Mouse (Mus musculus): ENCODE data around the gene Dirc2. TPM values are rescaled to one million over a fixed set of nuclear protein-coding genes. Genes with fewer than 3 reads are reported as not detected.
A peak's percentile ranks its signal among the peaks of the same experiment; 100 is the strongest.

Dirc2 gene
- polyA plus RNA-seq (2016; fragmentation: Nextera tagmentation; extraction: Ambion mirVana), result 11.1 and 12.0 TPM in 2 replicates

DNA sequence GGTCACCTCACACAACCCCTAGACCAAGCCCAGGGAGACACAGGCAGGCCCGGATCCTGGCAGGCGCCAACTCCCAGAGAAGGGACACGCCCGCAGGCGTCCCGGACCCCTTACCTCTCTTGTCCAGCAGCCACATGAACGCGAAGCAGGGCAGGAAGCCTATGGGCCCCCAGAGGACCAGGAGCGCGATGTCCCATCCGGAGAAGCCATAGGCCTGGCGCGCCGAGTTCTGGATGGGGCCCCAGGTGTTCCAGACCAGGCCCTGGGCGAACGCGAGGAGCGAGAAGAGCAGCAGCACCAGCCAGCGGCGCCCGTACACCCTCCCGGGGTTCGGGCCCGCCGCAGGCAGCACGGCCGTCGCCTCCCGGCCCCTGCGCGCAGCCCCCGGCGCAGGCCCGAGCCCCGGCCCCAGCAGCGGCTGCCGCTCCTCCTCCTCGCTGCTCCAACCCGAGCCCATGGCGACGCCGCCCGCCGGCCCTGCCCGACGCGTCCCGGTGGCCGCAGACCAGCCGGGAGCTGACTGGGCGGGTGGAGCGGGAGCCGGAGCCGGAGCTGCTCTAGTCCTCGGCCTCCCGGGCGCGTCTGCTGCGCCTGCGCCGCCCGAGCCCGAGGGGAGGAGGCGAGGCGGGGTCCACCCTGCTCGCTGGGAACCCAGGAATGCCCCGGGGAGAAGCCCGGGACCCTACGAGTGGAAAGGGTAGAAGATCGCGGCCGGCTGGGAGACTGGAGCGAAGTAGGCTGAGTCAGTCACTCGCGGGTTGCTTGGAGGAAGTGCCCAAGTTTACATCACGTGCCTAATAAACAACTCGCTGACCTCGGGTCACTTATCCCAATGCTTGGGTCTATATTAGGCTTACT, at the start of gene Dirc2:
Gene Dirc2, minus strand, starts transcription at position 572 of the 858 bp plus-strand sequence.
- peaks cover 12% of the 10 kb centered on the region for H3K36me3 ChIP-seq (replicated peaks)
- peaks cover 36% of the 10 kb centered on the region for H3K4me1 ChIP-seq
- H3K9me3 ChIP-seq, result no peaks in the 10 kb centered on the region
- WGBS, result under 1% methylated on average over 78 of the region's 78 CpGs
- DNase-seq (ENCODE audit: low spot score), result peak; percentile 85
- H3K4me3 ChIP-seq, result peak within 1 kb of the TSS; percentile 93
- peak within 1 kb of the TSS; percentile 90 for H3K27ac ChIP-seq (replicated peaks)
- H3K27me3 ChIP-seq (replicated peaks; ENCODE audit: low read depth, poor library complexity, severe bottlenecking), result no peaks in the 10 kb centered on the region

GRCm38 (mm10) chr16:35817255-35818089, 48.3 kb upstream of the Dirc2 start:
- no peaks in the 10 kb centered on the region for H3K9me3 ChIP-seq
- WGBS, result 44% methylated on average over 13 of the region's 13 CpGs
- H3K4me1 ChIP-seq, result no peaks in the 10 kb centered on the region
- peak; percentile 84 for DNase-seq (ENCODE audit: low spot score)
- H3K4me3 ChIP-seq, result no peak overlapping the region
- no peaks in the 10 kb centered on the region for H3K27me3 ChIP-seq (replicated peaks; ENCODE audit: low read depth, poor library complexity, severe bottlenecking)
- no peak overlapping the region for H3K27ac ChIP-seq (replicated peaks)
- peaks cover 55% of the 10 kb centered on the region for H3K36me3 ChIP-seq (replicated peaks)

DNA sequence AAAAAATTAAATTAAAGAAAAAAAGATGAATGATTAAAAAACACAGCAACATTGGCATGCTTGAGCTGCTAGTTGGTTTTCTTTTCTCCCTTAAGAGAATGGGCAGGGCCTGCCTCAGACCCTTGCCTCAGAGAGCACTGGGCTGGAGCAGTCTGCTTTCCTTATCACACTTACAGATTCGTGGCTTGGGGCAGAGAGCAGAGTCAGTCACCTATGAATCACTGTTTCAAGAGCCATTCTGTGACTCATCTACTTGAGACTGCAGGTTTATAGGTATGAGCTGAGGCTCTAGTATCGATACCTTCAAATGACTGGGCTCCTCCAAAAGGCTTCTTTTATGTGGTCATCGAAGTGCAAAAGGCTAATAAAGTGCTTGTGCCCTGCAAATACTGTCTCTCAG, 44.0 kb upstream of the Dirc2 start:
- no peak for DNase-seq (ENCODE audit: low spot score)
- Histone ChIP-seq H3K27ac (replicated peaks) (no peak overlapping the region), H3K27me3 (replicated peaks; ENCODE audit: low read depth, poor library complexity, severe bottlenecking) (no peaks in the 10 kb centered on the region), H3K4me1 (no peaks in the 10 kb centered on the region), H3K36me3 (replicated peaks) (peaks cover 44% of the 10 kb centered on the region), H3K4me3 (no peak overlapping the region), H3K9me3 (no peaks in the 10 kb centered on the region)
- 87% methylated on average over 3 of the region's 3 CpGs for WGBS

DNA sequence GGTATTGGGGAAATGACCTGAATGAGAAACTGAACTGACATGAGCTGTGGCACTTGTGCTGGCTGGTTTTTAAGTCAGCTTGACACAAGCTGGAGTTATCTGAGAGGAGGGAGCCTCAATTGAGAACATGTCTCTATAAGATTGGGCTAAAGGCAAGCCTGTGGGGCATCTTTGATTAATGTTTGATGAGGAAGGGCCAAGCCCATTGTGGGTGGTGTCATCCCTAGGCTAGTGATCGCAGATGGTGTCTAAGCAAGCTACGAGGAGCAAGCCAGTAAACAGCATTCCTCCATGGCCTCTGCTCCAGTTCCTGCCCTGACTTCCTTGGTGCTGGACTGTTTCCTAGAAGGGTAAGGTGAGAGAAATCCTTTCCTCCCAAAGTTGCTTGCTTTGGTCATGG, 39.7 kb upstream of the Dirc2 start:
- Histone ChIP-seq H3K27ac (replicated peaks) (no peak overlapping the region), H3K4me1 (no peaks in the 10 kb centered on the region), H3K36me3 (replicated peaks) (peaks cover 30% of the 10 kb centered on the region), H3K4me3 (no peak overlapping the region), H3K27me3 (replicated peaks; ENCODE audit: low read depth, poor library complexity, severe bottlenecking) (no peaks in the 10 kb centered on the region), H3K9me3 (no peaks in the 10 kb centered on the region)
- 96% methylated on average over 2 of the region's 2 CpGs for WGBS
- no peak for DNase-seq (ENCODE audit: low spot score)

GRCm38 (mm10) chr16:35807663-35807992, 38.5 kb upstream of the Dirc2 start:
- H3K4me3 ChIP-seq, result no peak overlapping the region
- peaks cover 38% of the 10 kb centered on the region for H3K36me3 ChIP-seq (replicated peaks)
- no peak for DNase-seq (ENCODE audit: low spot score)
- 93% methylated on average over 4 of the region's 4 CpGs for WGBS
- H3K9me3 ChIP-seq, result no peaks in the 10 kb centered on the region
- no peaks in the 10 kb centered on the region for H3K4me1 ChIP-seq
- H3K27ac ChIP-seq (replicated peaks), result no peak overlapping the region
- no peaks in the 10 kb centered on the region for H3K27me3 ChIP-seq (replicated peaks; ENCODE audit: low read depth, poor library complexity, severe bottlenecking)

DNA sequence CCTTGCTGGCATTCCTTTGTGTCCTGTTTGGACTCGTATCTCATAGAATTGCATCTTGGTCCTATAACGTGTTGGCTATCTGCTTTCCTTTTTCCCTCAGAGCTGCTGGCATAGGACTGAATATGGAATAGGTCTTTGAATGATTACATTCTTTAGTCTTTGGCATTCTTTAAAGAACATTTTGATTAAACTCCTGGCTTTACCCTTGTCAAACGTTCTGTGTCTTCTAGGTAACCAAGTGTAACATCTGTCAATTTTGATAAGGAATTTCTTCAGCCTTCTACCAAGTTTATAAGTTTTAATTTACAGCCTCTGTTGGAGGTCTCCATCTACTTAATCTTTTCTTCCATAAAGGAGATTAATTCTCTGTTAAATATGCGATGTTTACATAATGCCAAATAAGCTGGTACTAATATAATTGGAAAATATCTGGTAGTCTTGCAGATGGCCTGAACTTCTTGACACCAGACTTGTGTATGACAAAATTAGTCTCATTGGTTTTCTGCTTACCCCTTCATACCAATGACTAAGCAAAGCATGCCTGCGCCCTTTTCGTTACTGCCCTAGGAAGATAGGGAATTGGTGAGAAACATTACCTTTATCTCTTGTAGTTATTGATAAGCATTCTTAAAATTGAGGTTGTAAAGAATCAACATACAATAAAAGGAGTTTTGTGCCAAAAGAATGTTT, 38.0 kb upstream of the Dirc2 start:
- no peaks in the 10 kb centered on the region for H3K9me3 ChIP-seq
- no peak for DNase-seq (ENCODE audit: low spot score)
- H3K4me3 ChIP-seq, result no peak overlapping the region
- H3K36me3 ChIP-seq (replicated peaks), result peaks cover 40% of the 10 kb centered on the region
- H3K27me3 ChIP-seq (replicated peaks; ENCODE audit: low read depth, poor library complexity, severe bottlenecking), result no peaks in the 10 kb centered on the region
- 91% methylated on average over 6 of the region's 6 CpGs for WGBS
- no peaks in the 10 kb centered on the region for H3K4me1 ChIP-seq
- H3K27ac ChIP-seq (replicated peaks), result no peak overlapping the region

- H3K36me3 ChIP-seq (replicated peaks), result peaks cover 54% of the 10 kb centered on the region
- no peaks in the 10 kb centered on the region for H3K27me3 ChIP-seq (replicated peaks; ENCODE audit: low read depth, poor library complexity, severe bottlenecking)
- H3K4me3 ChIP-seq, result no peak overlapping the region
- no peaks in the 10 kb centered on the region for H3K4me1 ChIP-seq
- no peaks in the 10 kb centered on the region for H3K9me3 ChIP-seq
- DNase-seq (ENCODE audit: low spot score), result no peak
- 91% methylated on average over 4 of the region's 4 CpGs for WGBS
- H3K27ac ChIP-seq (replicated peaks), result no peak overlapping the region
Measured at GRCm38 (mm10) chr16:35803723-35804122, 34.6 kb upstream of the Dirc2 start.

- Histone ChIP-seq H3K36me3 (replicated peaks) (peaks cover 61% of the 10 kb centered on the region), H3K4me1 (no peaks in the 10 kb centered on the region), H3K27ac (replicated peaks) (no peak overlapping the region), H3K9me3 (no peaks in the 10 kb centered on the region), H3K27me3 (replicated peaks; ENCODE audit: low read depth, poor library complexity, severe bottlenecking) (no peaks in the 10 kb centered on the region), H3K4me3 (no peak overlapping the region)
- DNase-seq (ENCODE audit: low spot score), result no peak
- WGBS, result 90% methylated on average over 7 of the region's 7 CpGs
Measured at GRCm38 (mm10) chr16:35802163-35802562, 33.0 kb upstream of the Dirc2 start.

DNA sequence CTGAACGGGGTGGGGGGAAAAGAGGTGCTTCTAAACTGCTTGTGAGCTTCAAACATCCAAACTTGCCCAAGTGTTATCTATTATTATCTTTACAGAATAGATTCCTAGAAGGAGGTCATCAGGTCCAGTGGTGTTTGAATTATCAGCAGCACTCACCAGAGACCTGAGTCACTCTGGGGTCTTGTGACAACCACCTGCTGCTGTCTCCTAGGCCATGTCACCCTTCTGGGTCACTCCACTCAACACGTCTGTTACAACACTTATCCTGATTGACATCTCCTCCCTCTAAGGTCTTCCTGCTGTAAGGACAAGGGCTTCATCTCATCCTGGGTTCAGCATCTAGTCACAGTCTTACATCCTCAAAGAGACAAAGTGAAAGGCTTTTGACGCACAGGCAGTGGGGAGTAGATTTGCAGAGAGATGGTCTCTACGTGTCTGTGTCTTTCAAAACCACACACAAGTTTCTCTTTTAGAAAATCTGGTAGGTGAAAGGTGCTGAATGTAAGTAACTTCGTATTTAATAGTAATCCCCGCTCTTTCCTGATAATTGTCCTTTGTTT, 22.9 kb upstream of the Dirc2 start:
- DNase-seq (ENCODE audit: low spot score), result no peak
- H3K4me3 ChIP-seq, result no peak overlapping the region
- no peaks in the 10 kb centered on the region for H3K4me1 ChIP-seq
- WGBS, result 81% methylated on average over 6 of the region's 6 CpGs
- H3K9me3 ChIP-seq, result no peaks in the 10 kb centered on the region
- H3K27me3 ChIP-seq (replicated peaks; ENCODE audit: low read depth, poor library complexity, severe bottlenecking), result no peaks in the 10 kb centered on the region
- peaks cover 51% of the 10 kb centered on the region for H3K36me3 ChIP-seq (replicated peaks)
- H3K27ac ChIP-seq (replicated peaks), result no peak overlapping the region

GRCm38 (mm10) chr16:35788330-35788729, 19.2 kb upstream of the Dirc2 start:
- peaks cover 43% of the 10 kb centered on the region for H3K36me3 ChIP-seq (replicated peaks)
- 95% methylated on average over 6 of the region's 6 CpGs for WGBS
- H3K27ac ChIP-seq (replicated peaks), result no peak overlapping the region
- no peak overlapping the region for H3K4me3 ChIP-seq
- H3K4me1 ChIP-seq, result peaks cover 2% of the 10 kb centered on the region; the same call in 1 of the 2 replicates
- no peaks in the 10 kb centered on the region for H3K27me3 ChIP-seq (replicated peaks; ENCODE audit: low read depth, poor library complexity, severe bottlenecking)
- DNase-seq (ENCODE audit: low spot score), result no peak
- no peaks in the 10 kb centered on the region for H3K9me3 ChIP-seq

DNA sequence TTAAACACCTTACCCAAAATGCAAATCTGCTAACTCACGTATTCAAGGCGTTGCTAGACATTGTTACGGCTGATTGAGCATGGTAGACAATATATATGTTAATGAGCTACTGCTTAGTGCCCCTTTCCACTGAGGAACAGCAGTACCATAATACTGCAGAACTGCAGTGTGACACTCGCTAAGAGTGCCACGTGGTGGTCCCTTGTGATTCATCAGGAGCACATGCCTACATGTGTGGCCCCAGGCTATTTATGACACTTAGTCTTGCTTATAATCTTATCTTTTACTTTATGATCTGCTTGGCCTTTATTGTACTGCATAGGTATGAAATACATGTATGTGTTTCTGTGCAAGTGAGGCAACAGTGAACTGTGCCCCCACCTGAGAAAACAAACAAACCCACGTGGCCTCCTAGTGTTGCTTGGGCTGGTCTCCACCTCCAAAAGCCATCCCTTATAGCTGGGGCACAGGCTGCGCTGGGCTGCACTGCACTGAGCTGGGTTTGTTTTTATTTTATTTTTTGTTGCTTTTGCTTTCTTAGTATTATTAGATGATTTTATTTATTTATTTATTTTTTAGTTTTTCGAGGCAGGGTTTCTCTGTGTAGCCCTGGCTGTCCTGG, 18.5 kb upstream of the Dirc2 start:
- H3K36me3 ChIP-seq (replicated peaks), result peaks cover 40% of the 10 kb centered on the region
- H3K27ac ChIP-seq (replicated peaks), result no peak overlapping the region
- H3K4me3 ChIP-seq, result no peak overlapping the region
- no peaks in the 10 kb centered on the region for H3K27me3 ChIP-seq (replicated peaks; ENCODE audit: low read depth, poor library complexity, severe bottlenecking)
- H3K9me3 ChIP-seq, result no peaks in the 10 kb centered on the region
- DNase-seq (ENCODE audit: low spot score), result no peak
- H3K4me1 ChIP-seq, result peaks cover 2% of the 10 kb centered on the region; the same call in 1 of the 2 replicates
- 85% methylated on average over 8 of the region's 8 CpGs for WGBS

- DNase-seq (ENCODE audit: low spot score), result no peak
- Histone ChIP-seq H3K27ac (replicated peaks) (no peak overlapping the region), H3K4me3 (no peak overlapping the region), H3K4me1 (peaks cover 2% of the 10 kb centered on the region; the same call in 1 of the 2 replicates), H3K27me3 (replicated peaks; ENCODE audit: low read depth, poor library complexity, severe bottlenecking) (no peaks in the 10 kb centered on the region), H3K36me3 (replicated peaks) (peaks cover 39% of the 10 kb centered on the region), H3K9me3 (no peaks in the 10 kb centered on the region)
- 91% methylated on average over 6 of the region's 6 CpGs for WGBS
Measured at GRCm38 (mm10) chr16:35787163-35787562, 18.0 kb upstream of the Dirc2 start.
